In genomic region chr5:122850319-122851002, GRCm38 (mm10) we compare ENCODE assay signal across 7 mouse cellular contexts. TPM values are rescaled to one million over a fixed set of nuclear protein-coding genes. Genes with fewer than 3 reads are reported as not detected.
A peak's percentile ranks its signal among the peaks of the same experiment; 100 is the strongest.
DNase-seq lines count a peak whose midpoint lies in the region; ATAC-seq and TF ChIP-seq lines count a peak whose summit lies in the region.

No protein-coding gene starts in this region.

- peak overlapping the region; percentile 96 for H3K4me2 ChIP-seq in forebrain, embryonic 14.5 days (ENCODE audit: low read length)
- peak overlapping the region; percentile 69 for H3K4me2 ChIP-seq in intestine, embryonic 16.5 days (ENCODE audit: low read depth, low read length)
- peak overlapping the region; percentile 91 for H3K4me2 ChIP-seq in liver, embryonic 14.5 days (ENCODE audit: low read depth)
- H3K4me2 ChIP-seq in neural tube, embryonic 14.5 days (ENCODE audit: low read depth, low read length): peak overlapping the region; percentile 97

- peak overlapping the region; percentile 86 for H3K27ac ChIP-seq in forebrain, embryonic 14.5 days (ENCODE audit: low read depth, low read length)
- H3K27ac ChIP-seq in intestine, embryonic 16.5 days (ENCODE audit: low read length): peak overlapping the region; percentile 89
- H3K27ac ChIP-seq in liver, embryonic 14.5 days: peak overlapping the region; percentile 86
- peak overlapping the region; percentile 93 for H3K27ac ChIP-seq in neural tube, embryonic 14.5 days (ENCODE audit: low read depth, low read length)

- peak; percentile 74 for ATAC-seq in forebrain, embryonic 14.5 days
- ATAC-seq in intestine, embryonic 16.5 days: peak; percentile 86
- peak; percentile 71 for ATAC-seq in liver, embryonic 14.5 days (ENCODE audit: insufficient read depth)
- ATAC-seq in neural tube, embryonic 14.5 days (ENCODE audit: low read depth): peak; percentile 81

- no peaks in the 10 kb centered on the region for H3K9me3 ChIP-seq in forebrain, embryonic 14.5 days (replicated peaks; ENCODE audit: control insufficient read depth, low read length)
- no peaks in the 10 kb centered on the region for H3K9me3 ChIP-seq in intestine, embryonic 16.5 days (ENCODE audit: control insufficient read depth, low read length)
- H3K9me3 ChIP-seq in liver, embryonic 14.5 days (ENCODE audit: control insufficient read depth, low read length): no peaks in the 10 kb centered on the region
- H3K9me3 ChIP-seq in neural tube, embryonic 14.5 days (ENCODE audit: control insufficient read depth, low read length): no peaks in the 10 kb centered on the region

- TF ChIP-seq CTCF in liver, embryonic 14.5 days (IDR thresholded peaks at IDR 0.05; ENCODE audit: low read depth): peak; percentile 65

- WGBS in forebrain, embryonic 14.5 days: under 1% methylated on average over 34 of the region's 38 CpGs
- WGBS in intestine, embryonic 16.5 days: under 1% methylated on average over 38 of the region's 38 CpGs
- WGBS in liver, embryonic 14.5 days (ENCODE audit: insufficient replicate concordance): under 1% methylated on average over 38 of the region's 38 CpGs
- WGBS in neural tube, embryonic 14.5 days: 0% methylated on average over 38 of the region's 38 CpGs

- H3K9ac ChIP-seq in forebrain, embryonic 14.5 days (ENCODE audit: low read length): peak overlapping the region; percentile 85
- peak overlapping the region; percentile 92 for H3K9ac ChIP-seq in intestine, embryonic 16.5 days (ENCODE audit: low read depth, low read length)
- peak overlapping the region; percentile 88 for H3K9ac ChIP-seq in liver, embryonic 14.5 days (replicated peaks)
- H3K9ac ChIP-seq in neural tube, embryonic 14.5 days (replicated peaks; ENCODE audit: low read depth, low read length): peak overlapping the region; percentile 95

- H3K36me3 ChIP-seq in forebrain, embryonic 14.5 days (ENCODE audit: control insufficient read depth, insufficient read depth, low read length): no peaks in the 10 kb centered on the region
- no peaks in the 10 kb centered on the region for H3K36me3 ChIP-seq in intestine, embryonic 16.5 days (ENCODE audit: control insufficient read depth, insufficient read depth, low read length)
- H3K36me3 ChIP-seq in liver, embryonic 14.5 days (replicated peaks; ENCODE audit: control insufficient read depth, insufficient read depth, low read depth): no peaks in the 10 kb centered on the region
- no peaks in the 10 kb centered on the region for H3K36me3 ChIP-seq in neural tube, embryonic 14.5 days (ENCODE audit: control insufficient read depth, insufficient read depth, low read length)

- H3K4me3 ChIP-seq in forebrain, embryonic 14.5 days (ENCODE audit: low read depth, low read length): peak overlapping the region; percentile 70
- H3K4me3 ChIP-seq in intestine, embryonic 16.5 days (ENCODE audit: low read length): peak overlapping the region; percentile 76
- H3K4me3 ChIP-seq in liver, embryonic 14.5 days (ENCODE audit: insufficient read depth in 1 of 2, low read depth in 2 of 2, low read length in 2 of 2): peak overlapping the region; percentile 82 to 84
- H3K4me3 ChIP-seq in neural tube, embryonic 14.5 days (ENCODE audit: low read depth, low read length): peak overlapping the region; percentile 93

- DNase-seq in ovary, postnatal 10 days (ENCODE audit: low spot score): peak; percentile 5
- no peak for DNase-seq in ovary, postnatal 36 days (ENCODE audit: low spot score)
- peak; percentile 12 for DNase-seq in c-Kit-negative CD71-positive TER-119-positive erythroid progenitor cells, embryonic 14.5 days (ENCODE audit: low read depth, low spot score)
- no peak for DNase-seq in forebrain, embryonic 14.5 days (ENCODE audit: low spot score)
- peak in 2 of 3 experiments; percentile 30 to 58 for DNase-seq in liver, embryonic 14.5 days (ENCODE audit: low read depth in 3 of 3, low spot score in 3 of 3)

- no peaks in the 10 kb centered on the region for H3K27me3 ChIP-seq in forebrain, embryonic 14.5 days (replicated peaks; ENCODE audit: control insufficient read depth, insufficient read depth, low read length)
- no peaks in the 10 kb centered on the region for H3K27me3 ChIP-seq in intestine, embryonic 16.5 days (replicated peaks; ENCODE audit: control insufficient read depth, insufficient read depth, low read length)
- H3K27me3 ChIP-seq in liver, embryonic 14.5 days (ENCODE audit: control insufficient read depth, insufficient read depth, low read length): no peaks in the 10 kb centered on the region
- H3K27me3 ChIP-seq in neural tube, embryonic 14.5 days (ENCODE audit: control insufficient read depth, insufficient read depth, low read length): no peaks in the 10 kb centered on the region

- no peak for TF ChIP-seq EP300 in liver, embryonic 14.5 days (IDR thresholded peaks at IDR 0.05; ENCODE audit: low read depth)

- peaks cover 12% of the 10 kb centered on the region for H3K4me1 ChIP-seq in forebrain, embryonic 14.5 days (ENCODE audit: control insufficient read depth, insufficient read depth, low read length)
- H3K4me1 ChIP-seq in intestine, embryonic 16.5 days (ENCODE audit: control insufficient read depth, insufficient read depth, low read length): peaks cover 10% of the 10 kb centered on the region
- peaks cover 14 to 15% of the 10 kb centered on the region in 2 experiments for H3K4me1 ChIP-seq in liver, embryonic 14.5 days (replicated peaks; ENCODE audit: control insufficient read depth in 2 of 2, insufficient read depth in 2 of 2, low read length in 1 of 2)
- H3K4me1 ChIP-seq in neural tube, embryonic 14.5 days (ENCODE audit: control insufficient read depth, insufficient read depth, low read length): peaks cover 16% of the 10 kb centered on the region

RNA-seq across cellular contexts. Expression of gene Rnf34, which starts 0.6 kb away (rescaled TPM):
- 48.9 and 54.3 TPM in 2 replicates for polyA plus RNA-seq in forebrain, embryonic 14.5 days (2014; fragmentation: Nextera tagmentation; extraction: Ambion mirVana)
- polyA plus RNA-seq in intestine, embryonic 16.5 days (2015; fragmentation: Nextera tagmentation; extraction: Ambion mirVana): 26.9 and 32.4 TPM in 2 replicates
- polyA plus RNA-seq in liver, embryonic 14.5 days (2012; rRNA removed): 5.4 and 6.6 TPM in 2 replicates
- polyA plus RNA-seq in liver, embryonic 14.5 days (2014; fragmentation: Nextera tagmentation; extraction: Ambion mirVana): 12.2 and 13.2 TPM in 2 replicates
- polyA plus RNA-seq in neural tube, embryonic 14.5 days (2014; fragmentation: Nextera tagmentation; extraction: Ambion mirVana): 51.3 and 53.0 TPM in 2 replicates

RNA-seq across cellular contexts. Expression of gene Anapc5, which starts 29.3 kb away (rescaled TPM):
- polyA plus RNA-seq in forebrain, embryonic 14.5 days (2014; fragmentation: Nextera tagmentation; extraction: Ambion mirVana): 484 and 553 TPM in 2 replicates
- 322 and 351 TPM in 2 replicates for polyA plus RNA-seq in intestine, embryonic 16.5 days (2015; fragmentation: Nextera tagmentation; extraction: Ambion mirVana)
- 135 and 156 TPM in 2 replicates for polyA plus RNA-seq in liver, embryonic 14.5 days (2012; rRNA removed)
- polyA plus RNA-seq in liver, embryonic 14.5 days (2014; fragmentation: Nextera tagmentation; extraction: Ambion mirVana): 219 and 229 TPM in 2 replicates
- polyA plus RNA-seq in neural tube, embryonic 14.5 days (2014; fragmentation: Nextera tagmentation; extraction: Ambion mirVana): 488 and 511 TPM in 2 replicates

Comparison
In these comparisons a context has a peak if more than half of its experiments do, and no peak if none do; other contexts are left out.
1. DNase-seq: peak in ovary, postnatal 10 days (single experiment), c-Kit-negative CD71-positive TER-119-positive erythroid progenitor cells, embryonic 14.5 days (single experiment) and liver, embryonic 14.5 days (2 of 3); none in ovary, postnatal 36 days (single experiment) and forebrain, embryonic 14.5 days (single experiment).
2. Peak in every context shown above with its lines, with median percentiles within 50 percentile points of each other: ATAC-seq, H3K27ac ChIP-seq, H3K4me2 ChIP-seq, H3K4me3 ChIP-seq and H3K9ac ChIP-seq.